Mouse (Mus musculus) thymus, postnatal 25 days (tissue): Measurements from ENCODE around the gene Zbtb43.

Source experiments
- DNase-seq: peaks from one replicate; pipeline ENCODE4 v3.0.0; 2022

Zbtb43 gene

DNA sequence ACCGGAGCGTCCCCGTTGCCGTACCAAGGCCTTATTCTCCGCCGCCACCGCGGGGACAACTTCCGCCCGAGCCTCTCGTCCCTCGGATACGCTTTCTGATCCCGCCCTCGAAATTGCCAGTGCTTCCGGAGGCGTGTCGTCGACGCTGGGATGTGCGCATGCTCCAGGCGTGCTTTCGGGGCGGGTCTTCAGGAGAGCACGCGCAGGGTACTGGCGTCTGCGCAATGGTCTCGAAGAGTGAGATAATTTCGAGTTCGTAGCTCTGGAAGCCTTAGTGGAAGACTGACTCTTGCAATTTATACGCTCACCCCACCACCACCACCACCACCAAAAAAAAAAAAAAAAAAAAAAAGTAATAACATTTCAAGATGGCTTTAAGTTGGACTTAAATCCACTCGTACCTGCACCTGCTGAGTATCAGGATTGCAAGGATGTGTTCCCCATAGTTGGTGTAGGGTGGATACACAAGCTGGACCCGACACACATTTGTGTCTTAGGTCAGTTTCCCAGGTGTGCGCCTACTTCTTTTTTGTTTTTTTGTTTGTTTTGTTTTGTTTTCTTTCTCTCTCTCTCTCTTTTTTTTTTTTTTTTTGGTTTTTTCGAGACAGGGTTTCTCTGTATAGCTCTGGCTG is at the start of gene Zbtb43:
Gene Zbtb43, minus strand, starts transcription at position 94 of the 632 bp plus-strand sequence.
- DNase-seq, result peak; percentile 97

DNA sequence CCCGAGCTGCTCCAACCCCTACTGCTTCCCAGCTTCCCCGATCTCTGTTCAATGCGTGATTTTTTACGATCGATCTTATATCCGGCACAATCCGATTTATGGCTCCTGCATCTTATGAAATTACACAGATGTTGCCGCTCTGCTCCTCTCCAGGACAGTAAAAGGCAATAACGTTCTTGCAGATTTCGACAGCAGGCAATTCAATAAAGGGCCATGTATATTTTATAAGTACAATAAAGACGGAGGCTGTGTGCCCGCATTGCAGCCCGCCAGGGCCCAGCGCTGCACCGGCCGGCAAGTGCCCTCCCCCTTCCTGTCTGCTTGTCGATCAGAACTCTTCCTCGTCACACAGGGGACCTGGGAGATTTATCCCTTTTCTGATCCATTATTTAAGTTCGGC is 47.5 kb upstream of the Zbtb43 start:
- DNase-seq, result no peak

DNA sequence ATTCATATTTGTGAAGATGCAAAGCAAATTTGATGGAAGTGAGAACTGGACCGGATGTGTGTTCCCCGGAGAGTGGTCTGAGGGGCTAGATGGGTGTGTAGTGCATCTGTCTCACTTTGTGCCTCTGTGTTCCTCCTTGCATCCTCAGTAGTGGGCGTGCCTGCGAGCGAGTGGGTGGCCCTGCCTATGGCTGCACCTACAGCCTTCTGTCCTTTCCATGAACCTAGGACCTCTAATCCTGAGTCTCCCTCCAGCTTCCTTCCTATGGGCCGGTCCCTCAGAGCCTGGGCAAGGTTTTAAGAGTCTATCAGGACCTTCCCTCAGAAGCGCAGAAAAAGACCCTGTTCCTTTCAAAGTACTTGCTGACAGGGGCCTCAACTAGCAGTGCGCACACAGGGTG is 47.1 kb upstream of the Zbtb43 start:
- DNase-seq, result no peak

- no peak for DNase-seq
Measured at GRCm38 (mm10) chr2:33510791-33511190, 42.4 kb upstream of the Zbtb43 start.

GRCm38 (mm10) chr2:33502602-33503001 is 34.2 kb upstream of the Zbtb43 start:
- no peak for DNase-seq

- DNase-seq, result no peak
Measured at GRCm38 (mm10) chr2:33498280-33498679, 29.9 kb upstream of the Zbtb43 start.

DNA sequence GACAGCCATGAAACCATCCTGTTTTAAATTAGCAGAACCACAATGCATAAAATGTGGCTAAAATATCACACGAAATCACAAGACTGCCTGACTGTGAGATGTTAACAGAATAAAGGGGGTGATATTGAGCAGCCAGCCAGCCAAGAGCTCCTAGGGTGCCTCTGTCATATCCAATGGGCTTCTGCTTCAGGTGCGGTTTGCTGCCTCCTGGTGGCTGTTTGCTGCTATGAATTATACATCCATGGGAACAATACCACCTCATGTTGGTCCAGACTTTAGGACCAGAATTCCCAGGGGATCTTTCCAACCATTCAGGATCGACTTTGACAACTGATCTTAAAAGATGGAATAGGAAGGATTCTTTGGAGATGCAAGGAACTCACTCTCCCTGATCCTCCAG is 27.3 kb upstream of the Zbtb43 start:
- DNase-seq, result peak; percentile 49

GRCm38 (mm10) chr2:33492041-33492440 is 23.7 kb upstream of the Zbtb43 start:
- no peak for DNase-seq

DNA sequence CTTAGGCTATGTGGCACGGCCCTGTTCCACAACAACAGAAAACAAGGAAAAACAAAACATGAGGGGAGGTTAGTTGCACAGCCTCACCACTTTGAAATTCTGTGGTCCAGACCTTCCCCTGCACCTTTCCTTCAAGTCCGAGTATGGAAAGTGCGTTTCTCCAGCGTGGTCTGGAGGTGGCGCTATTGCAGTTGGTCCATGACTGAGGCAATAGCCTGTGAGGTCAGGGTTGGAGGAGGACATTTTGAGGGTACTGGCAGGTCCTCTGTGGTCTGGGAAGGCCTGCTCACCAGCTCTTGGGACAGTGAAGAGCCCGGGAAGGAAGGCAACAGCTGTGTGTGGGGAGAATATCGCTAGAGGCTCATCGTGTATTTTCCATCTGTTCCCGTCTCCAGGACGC is 21.2 kb upstream of the Zbtb43 start:
- DNase-seq, result no peak

GRCm38 (mm10) chr2:33487332-33487731 is 19.0 kb upstream of the Zbtb43 start:
- no peak for DNase-seq

DNA sequence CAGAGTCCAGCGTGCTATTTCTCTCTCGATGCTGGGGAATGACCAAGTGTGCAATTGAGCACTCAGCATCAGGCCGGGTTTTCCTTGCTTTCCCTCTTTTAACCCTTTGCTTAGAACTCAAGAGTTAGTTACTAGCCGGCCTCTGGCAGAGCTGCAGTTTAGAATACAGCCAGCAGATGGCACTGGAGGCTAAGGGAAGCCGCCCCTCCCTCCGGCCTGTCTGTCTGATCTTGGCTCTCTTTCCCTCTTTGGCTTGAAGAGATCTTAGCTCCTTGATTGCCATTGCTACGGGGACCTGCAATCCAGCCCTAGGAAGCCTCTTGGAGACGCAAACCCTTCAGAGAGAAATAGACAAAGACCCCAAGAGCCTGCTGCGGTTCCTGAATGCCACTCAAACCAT is 18.5 kb upstream of the Zbtb43 start:
- peak; percentile 72 for DNase-seq

DNA sequence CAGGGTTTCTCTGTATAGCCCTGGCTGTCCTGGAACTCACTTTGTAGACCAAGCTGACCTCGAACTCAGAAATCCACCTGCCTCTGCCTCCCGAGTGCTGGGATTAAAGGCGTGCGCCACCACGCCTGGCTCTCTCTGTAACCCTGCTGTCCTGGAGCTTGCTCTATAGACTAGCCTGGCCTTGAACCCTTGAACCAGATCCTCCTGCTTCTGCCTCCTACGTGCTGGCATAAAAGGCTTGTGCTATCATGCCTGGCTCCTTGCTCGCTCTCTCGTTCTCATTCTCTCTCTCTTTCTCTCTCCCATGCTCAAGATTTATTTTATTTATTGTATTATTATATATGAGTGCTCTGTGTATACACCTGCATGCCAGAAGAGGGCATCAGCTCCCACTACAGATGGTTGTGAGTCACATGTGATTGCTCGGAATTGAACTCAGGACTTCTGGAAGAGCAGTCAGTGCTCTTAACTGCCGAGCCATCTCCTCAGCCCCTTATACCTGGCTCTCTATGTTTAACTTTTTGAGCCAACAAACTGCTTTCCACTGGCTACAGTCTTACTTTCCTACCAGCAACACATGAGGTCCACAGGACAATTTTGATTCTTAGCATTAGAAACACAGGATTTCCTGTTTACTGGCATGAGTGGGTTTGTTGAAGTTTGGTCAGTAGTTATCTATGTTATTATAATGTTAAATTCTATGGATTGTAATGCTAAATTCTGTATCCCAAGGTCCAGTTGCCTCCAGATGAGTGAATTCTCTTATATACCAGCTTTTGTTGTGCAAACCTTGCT is 9.8 kb upstream of the Zbtb43 start:
- DNase-seq, result no peak

GRCm38 (mm10) chr2:33475961-33476360 is 7.6 kb upstream of the Zbtb43 start:
- DNase-seq, result no peak

- DNase-seq, result peak; percentile 6
Measured at GRCm38 (mm10) chr2:33467546-33468465, 553 bp downstream of the Zbtb43 start.

DNA sequence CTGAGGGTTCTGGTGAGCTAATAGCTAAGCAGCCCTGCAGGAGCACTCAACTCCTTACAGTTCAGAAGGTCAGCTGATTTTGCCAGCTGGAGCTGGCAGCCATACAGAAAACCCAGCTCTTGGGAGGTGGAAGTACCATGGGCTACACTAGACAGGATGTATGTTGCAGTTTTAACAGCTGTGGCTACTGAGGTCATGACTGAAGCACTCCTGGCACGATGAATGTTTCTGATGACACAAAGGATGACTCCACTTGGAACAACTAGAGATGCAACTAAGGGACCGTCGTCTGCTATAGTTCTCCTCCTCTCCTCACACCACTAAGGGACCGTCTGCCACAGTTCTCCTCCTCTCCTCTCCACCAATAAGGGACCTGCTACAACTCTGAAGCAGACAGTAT is 2.4 kb downstream of the Zbtb43 start:
- DNase-seq, result no peak

GRCm38 (mm10) chr2:33465215-33465614 is 3.1 kb downstream of the Zbtb43 start:
- no peak for DNase-seq

GRCm38 (mm10) chr2:33462066-33462465 is 6.3 kb downstream of the Zbtb43 start:
- no peak for DNase-seq

DNA sequence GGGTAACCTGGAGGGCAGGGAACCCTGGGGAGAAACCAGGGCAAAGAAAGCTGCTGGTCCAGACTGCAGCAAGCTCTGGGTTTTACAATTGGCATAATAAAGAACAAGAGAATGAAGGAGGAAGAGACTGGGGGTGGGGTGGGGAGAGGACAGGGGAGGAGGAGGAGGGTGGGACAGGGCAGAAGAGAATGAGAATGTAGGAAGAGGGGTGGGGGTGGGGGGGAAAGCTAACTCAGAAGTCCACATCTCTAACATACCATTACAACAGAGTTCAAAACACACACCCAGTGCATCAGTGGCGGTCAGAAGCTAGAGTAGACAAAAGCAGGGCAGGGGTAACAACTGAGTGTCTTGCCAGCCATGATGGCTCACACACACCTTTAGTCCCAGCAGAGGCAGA is 7.3 kb downstream of the Zbtb43 start:
- DNase-seq, result no peak

DNA sequence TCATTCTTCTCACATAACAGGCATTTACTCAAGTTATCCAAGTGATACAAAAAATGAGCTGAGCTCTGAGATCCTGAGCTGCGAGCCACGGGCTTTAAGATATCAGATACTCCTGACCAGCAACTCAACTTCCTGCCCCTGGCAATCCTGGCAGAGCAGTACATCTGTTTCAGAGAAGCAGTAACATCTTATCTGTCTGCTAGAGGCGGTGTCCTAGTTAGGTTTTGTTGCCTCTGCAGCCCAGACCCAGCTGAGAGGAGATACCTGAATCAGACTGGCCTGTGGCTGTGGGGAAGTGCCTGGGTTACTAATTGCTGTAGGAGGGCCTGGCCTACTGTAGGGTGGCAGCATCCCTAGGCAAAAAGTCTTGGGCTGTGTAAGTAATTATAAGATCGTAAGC is 8.7 kb downstream of the Zbtb43 start:
- DNase-seq, result no peak

- no peak for DNase-seq
Measured at GRCm38 (mm10) chr2:33456696-33457095, 11.7 kb downstream of the Zbtb43 start.

DNA sequence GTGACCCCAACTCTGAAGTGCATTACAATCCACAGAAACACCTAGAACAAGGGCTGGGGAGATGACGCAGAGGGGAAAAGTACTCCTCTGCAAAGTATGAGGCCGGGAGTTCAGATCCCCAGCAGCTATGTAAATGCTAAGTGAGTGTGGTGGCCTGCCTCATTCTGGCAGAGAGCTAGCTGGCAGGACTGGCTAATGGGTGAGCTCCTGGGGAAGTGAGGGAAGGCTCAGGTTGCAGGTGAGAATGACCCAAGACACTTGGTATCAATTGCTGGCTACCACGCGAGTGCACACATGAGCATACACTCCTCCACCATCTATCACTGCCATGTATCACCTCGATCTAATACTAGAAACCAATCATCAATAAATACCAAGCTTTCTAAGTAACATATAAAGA is 12.1 kb downstream of the Zbtb43 start:
- no peak for DNase-seq

DNA sequence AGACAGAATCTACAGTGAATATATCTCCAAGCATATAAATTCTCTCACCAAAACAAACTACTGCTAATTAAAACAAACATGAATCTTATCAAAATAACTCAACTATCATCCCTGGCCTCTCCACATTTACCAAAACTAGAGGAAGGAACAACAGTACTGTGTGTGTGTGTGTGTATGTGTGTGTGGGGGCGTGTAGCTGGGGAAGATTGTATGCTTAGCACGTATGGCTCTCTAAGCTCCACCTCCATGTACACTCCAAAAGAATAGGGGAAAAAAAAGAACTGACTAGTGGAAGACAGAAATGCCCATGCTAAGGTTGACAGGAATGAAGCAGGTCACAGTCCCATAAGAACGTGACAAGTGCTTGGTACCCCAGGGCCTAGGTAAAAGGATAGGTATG is 13.0 kb downstream of the Zbtb43 start:
- no peak for DNase-seq

- DNase-seq, result no peak
Measured at GRCm38 (mm10) chr2:33454816-33455215, 13.5 kb downstream of the Zbtb43 start.

DNA sequence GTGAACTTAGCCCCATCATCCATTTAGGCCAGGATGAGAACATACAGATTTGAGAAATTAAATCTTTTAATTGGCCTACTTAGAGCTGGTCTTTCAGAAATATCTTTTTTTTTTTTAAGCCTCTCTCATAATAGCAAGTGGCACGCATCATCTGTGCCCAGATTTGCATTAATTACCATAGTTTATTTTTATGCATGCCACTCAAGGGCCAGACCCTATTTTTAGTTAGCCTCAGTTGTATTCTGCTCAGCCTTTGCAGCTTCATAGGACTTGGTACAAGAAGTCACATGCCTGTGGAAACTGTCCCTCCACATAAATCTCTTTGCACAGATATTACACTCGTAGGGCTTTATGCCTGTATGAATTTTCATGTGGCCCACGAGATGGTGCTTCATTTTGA is 14.9 kb downstream of the Zbtb43 start:
- DNase-seq, result no peak
